Mouse (Mus musculus) mouse trophoblast stem cell (cell line): ENCODE measurements at regions not wholly inside any gene's neighbourhood (a gene's known extent, or its start where the extent isn't known, plus 50 kb on each side); places are given as distances from the start of the nearest gene placed in this dataset.

Experiments
- in situ Hi-C, 2 experiments: fragments of 300-500 bp; cut with MseI, MboI; formaldehyde crosslinking; loops; 2 replicates in 1 of 2; 3 replicates in 1 of 2; pipeline ENCODE4 v1.15.1; 2025

DNA sequence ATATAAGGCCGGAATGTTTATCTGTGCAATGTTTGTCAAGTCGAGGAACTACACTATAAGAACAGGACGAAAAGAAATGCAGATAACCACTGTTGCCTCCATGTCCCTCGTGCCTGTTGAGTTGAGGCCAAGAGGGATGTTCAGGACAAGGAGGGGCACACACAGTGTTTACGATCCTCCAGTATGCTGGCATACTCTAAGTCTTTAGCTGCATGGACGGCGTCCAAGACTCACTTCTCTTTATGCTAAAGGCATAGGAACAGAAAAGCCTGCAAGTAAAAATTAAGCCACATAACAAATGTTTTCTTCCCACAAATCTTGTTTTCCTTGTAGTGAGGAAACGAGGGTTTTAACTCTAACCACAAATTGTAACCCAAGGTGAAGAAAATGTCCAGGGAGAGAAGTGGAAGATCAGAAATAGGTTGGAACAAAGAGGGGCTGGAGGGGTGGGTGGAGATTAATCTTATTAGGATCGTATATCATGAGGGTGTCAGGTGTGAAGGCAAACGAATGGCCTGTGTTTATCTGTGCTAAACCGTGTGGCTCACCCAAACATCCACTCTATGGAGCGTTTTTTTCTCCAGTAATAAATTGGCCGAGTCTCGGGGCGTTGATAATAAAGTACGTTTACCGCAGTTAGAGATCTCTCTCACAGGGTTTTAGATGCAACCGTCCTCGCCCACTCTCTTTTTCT, 521.8 kb downstream of the Nr2f2 start:
- in situ Hi-C loops, result no loop called here

DNA sequence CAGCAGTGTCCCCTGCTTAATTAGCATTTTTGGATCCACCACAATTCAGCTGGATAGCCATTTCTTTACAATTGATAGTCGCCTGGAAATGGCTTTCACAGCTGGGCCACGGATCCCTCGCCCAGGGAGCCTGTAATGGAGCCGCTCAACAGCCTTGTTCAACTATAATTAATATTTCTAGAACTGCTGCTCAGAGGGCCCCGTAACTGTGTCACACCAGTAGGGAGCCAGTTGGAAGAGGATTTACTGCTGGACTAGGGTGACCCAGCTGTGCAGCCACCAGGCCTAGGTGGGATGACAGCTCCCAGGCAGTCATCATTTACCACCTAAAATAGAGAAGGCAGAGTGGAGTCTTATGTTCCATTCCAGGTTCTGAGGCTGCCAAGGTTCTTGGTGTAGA, 529.2 kb downstream of the Nr2f2 start:
- in situ Hi-C loops, result no loop called here

DNA sequence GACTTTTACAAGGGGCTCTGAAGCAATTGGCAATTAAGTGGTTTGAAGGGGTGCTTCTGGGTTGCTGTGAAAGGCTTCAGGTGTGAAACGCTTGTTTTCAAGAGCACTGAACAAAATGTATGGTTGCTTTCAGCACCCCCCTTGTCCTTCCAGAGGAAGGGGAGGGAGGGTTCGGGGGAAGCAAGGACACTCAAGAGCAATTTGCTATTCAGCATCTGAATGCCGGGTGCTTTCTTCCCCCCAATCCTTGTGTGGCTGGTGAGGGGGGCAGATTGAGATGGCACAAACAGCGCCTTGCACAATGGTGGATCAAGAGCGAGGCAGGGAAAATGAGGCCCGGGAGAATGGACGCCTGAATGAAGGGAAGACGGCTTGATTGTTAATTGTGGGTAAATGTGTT, 539.3 kb downstream of the Nr2f2 start:
- in situ Hi-C loops, result no loop called here

DNA sequence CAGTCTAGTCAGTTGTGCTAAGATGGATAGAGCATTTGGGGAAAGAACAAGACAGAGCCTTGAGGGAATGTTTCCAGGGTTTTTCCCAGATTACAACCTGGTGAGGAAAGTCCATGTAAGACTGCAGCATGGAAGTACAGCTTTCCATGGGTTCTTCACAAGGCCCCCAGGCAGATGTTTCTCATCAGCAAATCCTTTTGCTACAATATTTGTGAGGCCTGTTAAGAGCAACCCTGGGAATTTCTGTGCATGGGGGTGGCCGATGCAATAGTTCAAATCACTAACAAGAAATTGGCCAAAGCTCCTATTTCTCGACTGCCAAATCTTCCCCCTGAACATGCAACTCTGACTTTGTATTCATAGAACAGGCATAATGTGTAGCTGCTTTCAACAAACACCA, 546.0 kb downstream of the Nr2f2 start:
- in situ Hi-C loops, result no loop called here

DNA sequence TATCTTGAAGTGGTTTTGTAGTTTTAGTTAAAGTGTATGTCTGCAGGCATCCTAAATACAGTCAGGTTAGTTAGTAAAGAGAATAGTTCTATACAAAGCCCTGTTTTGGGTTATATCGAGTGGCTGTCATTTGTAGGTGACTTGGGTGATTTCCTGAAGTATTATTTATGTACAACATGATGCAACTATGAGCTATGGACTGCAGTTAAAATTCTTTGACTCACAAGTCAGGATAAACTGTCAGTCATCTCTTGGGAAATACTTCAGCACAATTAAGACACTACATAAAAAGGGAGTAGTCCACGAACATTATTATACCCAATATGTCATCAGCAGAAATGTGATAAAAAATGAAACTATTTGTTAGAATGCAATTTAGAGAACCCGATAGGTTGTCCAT, 554.2 kb downstream of the Nr2f2 start:
- in situ Hi-C loops, result no loop called here

DNA sequence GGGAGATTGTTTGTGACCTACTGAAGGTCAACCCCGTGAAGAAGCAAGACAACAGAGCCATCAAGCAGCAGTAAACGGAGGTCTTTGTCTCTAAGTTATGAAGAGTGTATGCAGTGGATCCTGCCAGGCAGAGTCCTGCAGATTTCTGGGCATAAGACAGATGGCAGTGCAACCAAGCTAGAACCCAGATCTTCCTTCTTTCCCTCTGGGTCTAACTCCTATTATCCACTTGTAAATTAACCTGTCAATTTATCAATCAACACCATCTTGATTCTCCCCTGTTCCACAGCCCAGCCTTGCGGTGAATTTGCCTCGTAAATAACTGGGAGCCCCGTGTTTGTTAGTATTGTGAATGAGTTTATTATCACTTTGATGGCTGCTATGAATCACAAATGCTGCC, 555.7 kb downstream of the Nr2f2 start:
- in situ Hi-C loops, result no loop called here

DNA sequence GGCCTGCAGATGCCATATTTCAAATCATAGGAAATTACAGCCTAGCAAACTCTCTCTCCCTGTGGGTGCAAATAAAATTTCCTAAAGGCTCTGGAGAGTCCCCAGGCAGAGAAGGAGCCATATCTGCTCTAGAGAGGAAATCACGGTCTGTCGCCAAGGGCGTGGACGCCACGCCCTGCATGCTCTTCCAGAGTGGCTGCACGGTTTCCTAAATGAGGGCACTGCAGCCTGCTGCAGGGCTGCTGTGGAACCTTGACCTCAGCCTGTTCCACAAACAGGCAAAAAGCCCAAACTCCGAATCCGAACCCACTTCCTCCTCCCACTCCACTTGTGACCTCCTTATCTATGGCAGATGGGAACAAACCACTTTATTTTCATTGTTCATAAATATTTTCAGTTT, 559.3 kb downstream of the Nr2f2 start:
- in situ Hi-C loops, result no loop called here

DNA sequence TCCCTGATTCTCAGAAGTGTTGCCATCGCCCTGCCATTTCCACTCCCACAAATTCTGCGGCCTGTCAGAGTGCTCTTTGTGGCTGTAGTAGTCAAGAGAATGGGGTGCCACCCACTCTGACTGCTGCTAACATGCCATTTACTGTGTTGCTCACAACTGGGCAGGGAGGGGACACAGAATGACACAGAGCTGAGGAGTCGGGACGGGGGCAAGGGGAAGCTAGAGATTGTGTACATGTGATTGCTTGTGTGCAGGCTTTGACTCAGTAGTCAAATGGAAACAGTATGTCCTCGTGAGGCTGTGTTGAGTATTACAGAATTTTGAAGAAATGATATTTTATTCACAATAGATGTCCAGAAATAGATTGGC, 595.6 kb downstream of the Nr2f2 start:
- in situ Hi-C loops, result no loop called here

DNA sequence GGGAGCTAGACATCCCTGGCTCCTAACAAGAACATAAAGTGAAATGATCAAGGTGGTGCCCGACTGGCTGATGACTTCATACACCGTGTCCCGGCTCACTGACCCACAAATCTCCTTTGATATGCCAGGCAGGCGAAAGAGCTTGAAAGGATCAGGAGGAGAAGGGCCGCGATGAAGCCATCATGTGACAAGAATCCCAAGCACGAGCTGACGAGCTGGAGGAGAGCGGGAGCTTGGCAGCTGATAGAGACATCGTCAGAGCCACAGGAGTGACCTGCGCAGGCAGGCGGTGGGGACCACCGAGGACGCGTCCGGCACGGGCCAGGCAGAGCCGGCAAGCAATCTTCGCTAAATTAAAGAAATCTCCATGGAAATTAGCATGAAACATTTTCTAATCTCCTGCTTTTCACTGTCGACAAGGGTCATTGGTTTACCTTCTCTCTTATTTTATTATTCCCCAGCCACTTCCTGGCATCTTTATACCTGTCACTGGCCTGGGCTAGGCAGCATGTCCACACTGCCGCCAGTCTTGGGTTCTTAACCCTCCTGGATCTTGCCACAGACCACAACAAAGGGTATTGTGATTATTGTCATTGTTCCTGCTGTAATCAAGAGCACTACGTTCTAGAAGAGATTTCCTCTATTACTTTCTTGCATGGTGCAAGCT, 596.1 kb downstream of the Nr2f2 start:
- in situ Hi-C loops, result no loop called here

DNA sequence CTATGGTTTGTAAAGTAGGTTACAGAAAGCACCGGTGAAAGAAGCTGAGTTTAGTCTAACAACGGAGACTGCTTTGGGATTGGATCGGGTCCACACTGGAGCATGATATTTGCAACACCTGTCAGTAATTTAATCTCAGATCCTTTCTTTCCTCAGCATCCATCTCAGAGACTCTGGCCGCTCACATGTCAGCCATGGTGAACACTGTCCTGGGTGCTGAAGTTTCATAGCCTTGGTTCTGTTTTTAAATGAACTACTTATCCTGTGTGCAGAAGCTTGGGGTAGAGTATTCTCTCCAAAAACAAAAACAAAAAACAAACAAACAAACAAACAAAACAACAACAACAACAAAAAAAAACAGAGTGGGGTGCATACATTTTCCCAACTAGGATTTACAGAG, 600.1 kb downstream of the Nr2f2 start:
- in situ Hi-C loops, result no loop called here

DNA sequence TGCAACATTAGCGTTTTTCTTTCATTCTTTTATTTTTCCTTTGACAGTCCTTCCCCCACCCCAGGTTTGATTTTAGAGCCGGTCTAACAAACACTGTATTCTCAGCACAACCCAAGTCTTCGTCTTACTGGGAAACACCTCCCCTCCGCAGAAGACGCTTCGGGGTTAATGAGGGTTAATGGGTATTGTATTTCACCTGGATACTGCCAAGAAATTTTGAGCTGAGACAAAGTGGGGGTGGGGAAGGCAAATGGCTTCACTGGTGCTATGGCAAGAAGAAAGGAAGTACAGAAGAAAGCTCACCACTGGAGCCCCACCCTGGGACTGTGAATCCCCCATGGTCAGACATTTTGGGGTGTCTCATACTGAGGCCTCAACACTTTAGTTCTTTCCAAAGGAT, 626.0 kb downstream of the Nr2f2 start:
- in situ Hi-C loops, result no loop called here

DNA sequence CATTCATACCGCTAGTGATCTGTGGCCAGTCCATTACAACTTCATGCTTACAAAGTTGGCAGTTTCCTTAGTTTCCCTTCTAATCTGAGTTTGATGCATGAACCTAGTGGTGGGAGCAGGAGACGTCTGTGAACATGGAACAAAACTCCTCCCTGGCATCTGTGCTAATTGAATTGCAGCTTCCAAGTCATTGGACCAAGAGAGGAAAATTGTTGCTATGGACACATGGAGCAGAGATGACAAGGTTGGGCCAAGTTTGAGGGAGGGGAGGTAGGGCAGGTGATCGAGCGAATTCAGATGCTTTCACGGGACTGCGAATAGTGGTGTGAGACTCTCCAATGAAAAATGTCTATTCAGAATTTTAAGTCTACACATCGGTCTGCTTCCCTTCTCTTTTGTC, 627.5 kb downstream of the Nr2f2 start:
- in situ Hi-C loops, result no loop called here

DNA sequence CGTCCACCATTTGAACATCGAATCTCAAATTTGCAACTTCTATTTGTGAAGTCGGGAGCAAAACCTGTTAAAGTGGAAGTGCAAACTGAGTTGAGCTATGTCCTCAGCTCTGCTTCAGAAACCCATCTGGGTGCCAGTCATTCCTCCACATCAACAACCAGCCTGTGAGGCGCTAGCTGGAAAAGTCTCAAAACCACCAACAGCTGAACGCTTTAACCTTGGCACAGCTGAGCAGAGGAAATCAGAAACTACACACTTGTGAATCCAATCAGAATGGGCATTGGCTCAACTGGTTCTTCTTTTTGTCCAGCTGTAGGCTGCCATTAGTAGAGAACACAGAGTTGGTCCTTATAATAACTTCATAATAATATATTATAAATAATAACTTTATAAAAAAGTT, 651.5 kb downstream of the Nr2f2 start:
- in situ Hi-C loops, result no loop called here

DNA sequence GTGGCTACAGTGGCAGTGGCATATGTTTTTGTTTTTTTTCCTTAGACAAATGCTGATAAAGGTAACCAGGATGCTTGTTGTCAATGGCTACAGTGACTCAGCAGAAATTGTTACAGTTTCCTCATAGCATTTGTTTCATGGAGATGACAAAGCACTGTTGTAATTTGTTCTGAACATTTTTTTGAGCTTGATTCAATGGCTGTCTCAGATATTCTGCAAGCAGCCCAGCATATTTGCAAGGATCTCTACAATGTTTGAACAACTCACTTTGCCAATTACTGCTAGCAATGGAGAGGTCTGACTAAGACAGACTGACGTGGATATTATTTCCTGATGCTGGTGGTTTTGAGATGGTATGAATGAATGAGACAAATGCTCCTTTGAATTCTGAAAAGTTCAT, 696.3 kb downstream of the Nr2f2 start:
- in situ Hi-C loops, result no loop called here

DNA sequence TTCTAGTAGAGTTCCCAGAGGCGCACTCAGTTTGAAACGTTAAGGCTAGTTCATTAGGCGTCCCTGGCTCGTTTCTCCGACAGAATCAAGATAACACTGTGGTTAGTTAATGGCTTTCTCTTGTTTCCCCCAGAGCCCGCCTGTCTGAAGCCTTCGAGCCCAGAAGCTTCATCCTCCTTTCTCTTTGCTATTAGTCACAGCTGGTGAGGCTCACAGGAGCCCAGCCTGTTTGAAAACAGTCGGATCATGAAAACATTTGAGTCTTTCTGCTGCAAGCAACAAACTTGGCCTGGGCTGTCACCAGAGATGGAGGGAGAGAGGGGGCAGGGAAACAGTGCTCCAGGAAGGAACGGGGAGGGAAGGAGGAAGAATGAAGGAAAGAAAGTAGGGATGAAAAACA, 711.0 kb downstream of the Nr2f2 start:
- in situ Hi-C loops, result no loop called here

DNA sequence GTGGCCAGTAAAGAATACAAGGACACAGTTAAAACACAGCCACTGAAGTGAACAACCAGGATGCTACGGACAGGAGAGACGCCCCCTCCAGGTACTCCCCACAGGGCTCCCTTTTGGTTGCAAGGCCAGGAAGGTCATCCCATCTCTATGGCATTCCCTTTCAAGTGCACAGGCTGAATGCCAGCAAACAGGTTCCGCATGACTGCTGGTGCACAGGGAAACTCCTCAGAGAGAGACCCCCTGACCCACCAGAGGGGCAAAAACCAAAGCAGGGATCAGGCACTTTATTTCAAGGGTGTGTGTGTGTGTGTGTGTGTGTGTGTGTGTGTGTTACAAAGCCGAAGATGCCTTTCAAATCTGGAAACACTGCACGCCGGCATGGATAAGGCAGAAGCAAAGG, 721.1 kb downstream of the Nr2f2 start:
- in situ Hi-C loops, result no loop called here

DNA sequence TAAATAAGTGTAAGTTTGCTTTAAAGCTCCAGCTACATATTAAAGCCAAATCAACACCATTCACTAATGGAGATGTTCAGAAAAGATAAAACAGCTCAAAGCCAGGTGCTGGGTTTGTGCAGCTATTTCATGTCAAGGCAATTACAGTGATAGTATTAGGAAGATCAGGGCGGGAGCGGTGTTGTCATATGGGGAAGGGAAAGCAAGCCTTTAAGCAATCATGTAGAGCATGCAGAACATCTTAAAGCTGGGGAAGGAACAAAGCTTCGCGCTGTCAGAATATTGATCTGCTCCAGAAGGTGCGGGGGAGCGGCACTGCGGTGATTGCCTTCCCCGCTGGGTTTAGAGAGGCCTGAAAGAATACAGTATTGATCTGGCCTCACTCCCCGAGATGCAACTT, 724.9 kb downstream of the Nr2f2 start:
- in situ Hi-C loops, result no loop called here

DNA sequence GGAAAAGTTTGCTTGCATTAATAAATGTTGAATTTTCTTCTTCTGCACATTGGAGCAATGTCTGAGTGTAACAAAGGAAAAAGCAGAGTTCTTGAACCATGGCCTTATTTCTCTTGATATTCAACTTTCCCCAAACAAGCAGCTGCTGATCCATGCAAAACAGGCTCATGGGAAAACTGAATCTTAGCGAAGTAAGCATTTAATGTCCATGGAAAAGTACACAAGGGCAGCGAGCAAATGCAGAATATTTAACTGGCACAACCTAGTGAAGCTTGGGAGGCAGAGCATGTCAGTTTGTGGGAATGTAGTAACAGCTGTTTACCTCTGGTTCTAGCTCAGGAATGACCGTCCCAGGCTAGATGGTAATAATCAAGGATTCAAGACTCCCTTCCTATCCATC, 766.7 kb downstream of the Nr2f2 start:
- in situ Hi-C loops, result no loop called here

DNA sequence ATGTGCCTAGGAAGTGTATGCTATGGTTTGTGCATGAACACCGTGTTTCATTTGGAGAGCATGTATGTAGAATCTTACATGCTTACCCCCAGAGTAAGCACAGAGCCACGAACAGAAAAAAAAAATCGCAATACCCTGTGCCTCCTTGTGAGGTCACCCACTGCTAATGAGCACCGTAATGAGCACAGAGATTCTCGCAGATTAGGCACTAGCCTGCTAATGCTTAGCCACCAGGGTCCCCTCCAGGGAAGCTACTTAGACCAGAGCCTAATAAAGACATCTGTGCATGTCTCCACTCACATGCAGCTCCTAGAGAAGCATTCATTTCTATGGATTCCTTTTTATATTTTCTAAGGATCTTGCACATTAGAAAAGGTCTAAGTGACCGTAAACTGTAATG, 780.8 kb downstream of the Nr2f2 start:
- in situ Hi-C loops, result no loop called here

DNA sequence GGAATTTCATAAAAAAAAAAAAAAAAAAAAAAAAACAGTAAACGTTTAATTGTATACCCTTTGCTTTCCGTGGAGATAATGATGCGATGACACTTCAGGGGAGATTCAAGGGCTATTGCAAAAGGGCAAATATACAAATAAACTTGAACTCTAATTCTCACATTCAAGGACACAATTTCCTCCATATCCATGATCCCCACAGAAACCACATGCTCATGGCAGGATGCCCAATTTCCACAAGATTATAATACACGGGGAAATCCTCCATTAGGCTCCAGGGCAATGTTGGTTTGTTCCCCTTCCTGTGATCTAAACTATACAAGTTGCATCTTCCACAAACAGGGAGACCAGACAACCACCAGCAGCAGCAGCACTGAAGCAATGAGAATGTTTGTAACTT, 781.4 kb downstream of the Nr2f2 start:
- in situ Hi-C loops, result no loop called here

DNA sequence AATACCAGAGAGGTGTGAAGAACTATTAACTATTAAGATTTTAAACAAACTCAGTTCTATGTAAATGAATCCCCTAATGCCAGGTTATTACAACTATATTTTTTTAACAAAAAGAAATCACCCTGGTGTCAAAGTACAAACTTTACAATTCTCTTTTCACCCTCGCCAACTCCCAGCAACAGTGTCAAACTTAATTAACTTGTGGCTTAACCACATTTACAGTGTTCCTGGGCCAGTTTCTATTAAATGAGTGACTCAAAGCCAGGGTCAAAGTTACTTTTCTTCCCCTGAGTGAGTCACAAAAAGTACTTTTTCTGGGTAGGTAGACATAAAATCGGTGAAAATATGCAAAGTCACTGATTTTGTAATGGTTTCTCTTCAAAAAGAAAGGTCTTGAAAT, 782.0 kb downstream of the Nr2f2 start:
- in situ Hi-C loops, result no loop called here

DNA sequence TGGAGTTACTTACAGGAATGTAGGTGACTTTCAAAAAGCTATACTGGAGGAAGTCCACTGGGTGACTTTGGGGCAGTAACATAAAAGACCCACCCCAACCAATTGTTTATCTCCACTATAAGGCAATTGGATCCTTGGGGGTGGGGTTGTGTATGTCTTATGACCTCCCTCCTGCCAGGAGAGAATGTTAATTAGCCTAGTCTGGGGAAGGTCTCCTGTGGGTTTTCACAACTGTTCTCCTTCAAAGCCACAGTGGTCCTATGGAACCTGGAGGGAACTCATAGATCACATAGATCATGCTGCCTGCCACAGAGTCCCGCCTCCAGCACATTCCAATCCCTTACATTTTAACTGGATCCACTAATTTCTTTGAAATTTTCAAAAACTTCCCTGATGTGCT, 782.6 kb downstream of the Nr2f2 start:
- in situ Hi-C loops, result no loop called here

DNA sequence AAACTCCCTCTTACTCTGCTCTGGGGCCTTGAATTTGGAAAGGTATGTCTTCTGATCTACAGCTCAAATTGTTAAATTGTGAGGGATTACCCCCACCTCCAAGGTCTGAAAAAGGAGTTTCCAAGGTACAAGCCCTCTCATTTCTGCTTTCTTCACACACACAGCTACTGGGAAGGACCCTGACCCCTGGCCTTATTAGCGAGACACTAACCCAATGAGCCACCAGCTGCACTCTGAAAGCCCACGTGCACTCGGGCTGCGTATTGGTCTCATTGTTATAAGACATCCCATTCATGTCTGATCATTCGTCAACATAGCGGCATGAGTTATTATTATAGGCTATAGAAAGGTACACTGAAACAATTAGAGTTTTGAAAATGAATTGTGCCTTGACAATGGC, 784.9 kb downstream of the Nr2f2 start:
- in situ Hi-C loops, result no loop called here
